Mouse (Mus musculus): ENCODE measurements around the gene Nbas.

DNA sequence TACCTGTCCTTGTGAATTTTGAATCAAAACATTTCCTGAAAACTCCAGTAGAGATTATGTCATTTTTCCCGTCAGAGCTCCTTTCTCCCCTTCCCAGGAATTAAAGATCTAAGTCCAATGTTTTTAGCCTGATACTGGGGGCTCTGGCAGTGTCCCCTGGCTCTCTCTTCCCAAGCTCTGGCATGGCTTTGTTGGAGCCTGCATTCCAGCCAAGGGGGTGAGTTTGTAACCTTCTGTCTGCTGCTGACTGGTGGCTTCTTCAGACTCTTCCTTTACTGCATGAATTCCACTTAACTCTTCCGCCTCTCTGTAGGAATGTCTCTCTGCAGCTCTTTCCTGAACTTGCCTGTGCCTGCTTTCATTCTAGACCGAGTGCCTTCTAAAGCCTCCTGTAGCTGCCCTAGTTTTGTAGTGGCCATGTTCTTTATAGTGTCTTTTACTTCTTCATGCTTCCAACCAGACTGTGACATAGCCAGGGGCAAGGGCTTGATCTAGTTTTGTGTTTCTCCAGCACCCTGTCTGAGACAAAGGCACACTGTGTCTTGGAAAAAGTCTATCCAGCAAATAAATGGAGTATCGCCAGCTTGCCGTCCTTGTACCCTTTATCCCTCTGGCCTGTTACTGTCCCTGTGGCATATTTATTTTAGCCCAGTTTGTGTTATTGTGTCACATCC lies 236.0 kb downstream of the Nbas start:
- no peak for TF ChIP-seq CTCF (IDR thresholded peaks at IDR 0.05; ENCODE audit: insufficient read depth, low read depth, low read length)
- TF ChIP-seq POLR2A (IDR thresholded peaks at IDR 0.05; ENCODE audit: insufficient read depth, low read depth, low read length), result no peak

Measured in olfactory bulb, adult 2 months (tissue).